Mouse (Mus musculus) ES-E14 (cell line): ENCODE measurements at regions not wholly inside any gene's neighbourhood (a gene's known extent, or its start where the extent isn't known, plus 50 kb on each side); places are given as distances from the start of the nearest gene placed in this dataset.

Experiments used
- MAFK ChIP-seq: IDR thresholded peaks from 2 replicates; pipeline ENCODE4 v1.6.1; 2014; ENCODE audit warnings: mild to moderate bottlenecking, low read depth, low read length, inconsistent platforms; ENCODE audit not compliant: insufficient read depth
- ZNF384 ChIP-seq: IDR thresholded peaks from 2 replicates; pipeline ENCODE4 v1.6.1; 2012; ENCODE audit warnings: low read depth, low read length, inconsistent platforms

DNA sequence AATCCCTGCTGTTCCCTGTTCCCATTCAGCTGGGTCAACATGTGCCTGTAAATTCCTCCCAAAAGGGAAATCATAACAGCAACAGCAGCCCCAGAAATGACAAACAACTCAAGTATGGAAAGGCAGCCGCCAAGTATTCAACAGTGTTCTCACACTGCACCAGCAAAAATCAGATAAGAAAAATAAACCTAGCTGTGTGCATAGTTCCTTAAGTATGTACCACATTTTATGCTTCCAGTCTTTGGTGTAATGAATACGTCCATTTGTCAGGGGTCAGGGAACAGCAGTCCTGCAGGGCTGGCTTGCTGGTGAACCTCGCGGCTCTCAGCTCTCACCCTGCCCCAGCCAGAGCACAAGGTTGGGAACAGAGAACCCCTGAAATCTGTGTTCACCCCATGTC lies 155.9 kb upstream of the Dio3 start:
- no peak for TF ChIP-seq ZNF384
- no peak for TF ChIP-seq MAFK
